Mouse (Mus musculus): ENCODE measurements around the gene Lgals3. TPM values are rescaled to one million over a fixed set of nuclear protein-coding genes. Genes with fewer than 3 reads are reported as not detected.
A peak's percentile ranks its signal among the peaks of the same experiment; 100 is the strongest.

Lgals3 gene
- total RNA-seq, 2 experiments from 2014 or later: 3.1 to 4.6 TPM

DNA sequence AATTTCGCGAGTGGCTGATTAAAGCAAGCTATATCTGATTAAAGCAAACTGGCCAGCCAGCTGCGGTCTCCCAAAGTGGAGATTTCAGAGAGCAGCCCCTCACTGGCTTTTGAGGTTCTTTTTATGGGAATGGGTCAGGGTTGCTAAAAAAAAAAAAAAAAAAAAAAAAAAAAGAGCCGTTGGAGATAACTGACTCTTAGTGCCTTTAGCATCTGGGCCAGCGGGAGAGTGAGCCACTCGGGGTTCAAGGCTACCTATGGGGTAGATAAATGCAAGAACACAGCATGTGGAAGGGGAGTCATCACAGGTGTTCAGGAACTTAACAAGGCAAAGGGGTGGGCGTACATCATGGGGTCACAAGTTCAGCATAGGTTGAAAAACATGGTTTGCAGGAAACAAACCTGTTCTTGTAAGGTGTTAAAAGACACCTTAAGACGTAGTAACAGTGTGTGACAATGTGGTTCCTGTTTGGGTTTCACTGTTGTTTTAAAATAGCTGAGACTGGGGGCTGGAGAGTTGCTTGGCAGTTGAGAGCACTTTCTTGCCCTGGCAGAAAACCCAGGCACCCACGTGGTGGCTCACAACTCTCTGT is 51.6 kb downstream of the Lgals3 start:
- no peak for DNase-seq
- intact Hi-C loops (cut with DNase I): loop anchor here (2.0 to 5.0 kb wide), 2 partner anchors 54 to 118 kb away; no protein-coding TSS in a partner anchor

DNA sequence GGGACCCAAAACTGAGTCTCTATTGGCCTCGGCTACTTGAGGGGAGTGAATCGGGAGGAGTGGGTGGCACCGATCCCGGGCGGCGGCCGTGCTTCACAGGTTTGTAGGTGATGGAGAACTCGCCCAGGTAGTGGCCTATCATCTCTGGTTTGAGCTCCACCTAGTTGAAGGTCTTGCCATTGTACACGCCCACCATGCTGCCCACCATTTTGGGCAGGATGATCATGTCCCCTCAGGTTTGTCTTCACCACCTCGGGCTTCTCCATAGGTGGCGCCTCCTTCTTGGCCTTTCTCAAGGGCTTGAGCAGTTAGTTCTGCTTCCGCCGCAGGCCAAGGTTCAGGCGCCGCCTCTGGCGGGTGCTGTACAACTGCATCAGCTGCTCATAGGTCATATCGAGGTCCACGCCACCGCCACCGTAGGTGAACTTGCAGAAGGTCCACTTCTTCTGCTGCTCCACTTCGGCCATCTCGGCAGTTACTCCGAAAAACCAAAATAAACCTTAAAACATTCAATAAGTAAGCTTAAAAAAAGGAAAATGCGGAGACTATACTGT is 52.2 kb downstream of the Lgals3 start:
- intact Hi-C loops (cut with DNase I): loop anchor here (2.0 to 5.0 kb wide), 2 partner anchors 53 to 118 kb away; no protein-coding TSS in a partner anchor
- DNase-seq: no peak

DNA sequence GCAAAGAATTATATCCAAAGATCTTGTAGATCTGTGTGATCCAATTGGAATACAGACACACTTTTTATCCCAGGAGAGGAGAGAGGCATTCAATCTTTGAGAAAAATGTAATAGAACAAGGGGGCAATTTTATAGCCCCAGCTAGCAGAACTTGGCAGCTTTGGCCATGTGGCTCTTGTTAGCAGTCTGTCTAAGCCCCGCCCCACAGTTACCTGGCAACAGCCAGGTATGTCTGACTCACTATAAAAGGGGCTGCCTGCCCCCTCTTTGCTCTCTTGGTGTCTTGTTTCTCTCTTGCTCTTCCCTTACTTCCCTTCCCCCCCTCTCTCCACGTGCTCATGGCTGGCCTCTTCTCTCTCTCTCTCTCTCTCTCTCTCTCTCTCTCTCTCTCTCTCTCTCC is 54.1 kb downstream of the Lgals3 start:
- intact Hi-C loops (cut with DNase I): no loop called here
- DNase-seq: no peak

DNA sequence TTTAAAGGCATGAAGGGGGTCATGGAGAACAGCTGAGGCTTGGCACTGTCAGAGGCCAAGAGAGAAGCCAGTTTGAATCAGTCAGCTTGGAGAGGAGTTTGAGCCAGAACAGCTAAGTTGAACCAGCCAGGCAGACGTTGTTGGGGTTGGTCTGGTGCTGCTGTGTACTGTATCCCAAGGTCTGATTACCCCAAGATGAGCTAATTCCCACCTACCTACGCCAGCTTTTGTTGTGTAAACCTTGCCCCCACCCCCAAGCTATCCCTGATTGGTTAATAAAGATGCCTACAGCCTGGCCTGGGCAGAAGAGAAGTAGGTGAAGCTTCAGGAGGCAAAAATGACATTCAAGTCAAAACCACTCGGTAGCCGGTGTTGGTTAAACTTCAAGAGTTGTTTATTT is 54.9 kb downstream of the Lgals3 start:
- intact Hi-C loops (cut with DNase I): no loop called here
- no peak for DNase-seq

DNA sequence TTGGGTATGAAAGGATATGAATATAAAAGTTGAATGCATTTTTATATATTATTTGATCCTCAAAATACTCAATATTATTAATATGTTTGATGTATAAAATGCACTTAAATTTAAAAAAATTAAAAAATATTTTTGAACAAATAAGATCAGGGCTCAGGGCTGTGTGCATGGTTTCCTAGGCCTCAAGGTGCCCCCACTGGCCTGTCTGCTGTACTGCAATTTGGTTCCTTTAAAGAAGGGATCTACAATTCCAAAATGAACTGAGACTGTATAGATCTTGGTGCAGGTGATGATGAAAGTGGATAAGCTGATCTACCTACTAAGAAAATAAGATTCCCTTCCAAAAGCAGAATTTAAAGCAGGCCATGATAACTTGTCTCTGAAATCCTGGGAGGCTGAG is 65.4 kb downstream of the Lgals3 start:
- DNase-seq: peak in 1 of 2 experiments; percentile 7
- intact Hi-C loops (cut with DNase I): no loop called here

Other genes with a start within 250 kb of the Lgals3 start
- 1 to 10 TPM; 7.2 to 7.8 TPM for gene Gch1, start 178.3 kb upstream of the Lgals3 start, total RNA-seq (2021)
- 1 to 10 TPM; 3.9 to 5.3 TPM for gene Wdhd1, start 90.9 kb upstream of the Lgals3 start, total RNA-seq (2021)
- 10 to 100 TPM; 16.5 to 18.6 TPM for gene Socs4, start 90.8 kb upstream of the Lgals3 start, total RNA-seq (2021)
- 10 to 100 TPM; 48.2 to 53.8 TPM for gene Mapk1ip1l, start 69.5 kb upstream of the Lgals3 start, total RNA-seq (2021)
- gene Dlgap5, start 50.7 kb downstream of the Lgals3 start, total RNA-seq (2021): 10 to 100 TPM in 1 of 2 experiments, 1 to 10 TPM in 1; 8.3 to 10.7 TPM
- 10 to 100 TPM; 18.6 to 20.7 TPM for gene Fbxo34, start 82.7 kb downstream of the Lgals3 start, total RNA-seq (2021)
- 1 to 10 TPM; 7.6 to 9.3 TPM for gene Atg14, start 202.9 kb downstream of the Lgals3 start, total RNA-seq (2021)

All from heart, postnatal 10 days (tissue).